Mouse (Mus musculus): Measurements from ENCODE around the gene Gm5148. TPM values are rescaled to one million over a fixed set of nuclear protein-coding genes. Genes with fewer than 3 reads are reported as not detected.
A peak's percentile ranks its signal among the peaks of the same experiment; 100 is the strongest.

Gene Gm5148
- total and polyA plus RNA-seq, 2 experiments from 2014 or later = 15.7 to 17.5 TPM

DNA sequence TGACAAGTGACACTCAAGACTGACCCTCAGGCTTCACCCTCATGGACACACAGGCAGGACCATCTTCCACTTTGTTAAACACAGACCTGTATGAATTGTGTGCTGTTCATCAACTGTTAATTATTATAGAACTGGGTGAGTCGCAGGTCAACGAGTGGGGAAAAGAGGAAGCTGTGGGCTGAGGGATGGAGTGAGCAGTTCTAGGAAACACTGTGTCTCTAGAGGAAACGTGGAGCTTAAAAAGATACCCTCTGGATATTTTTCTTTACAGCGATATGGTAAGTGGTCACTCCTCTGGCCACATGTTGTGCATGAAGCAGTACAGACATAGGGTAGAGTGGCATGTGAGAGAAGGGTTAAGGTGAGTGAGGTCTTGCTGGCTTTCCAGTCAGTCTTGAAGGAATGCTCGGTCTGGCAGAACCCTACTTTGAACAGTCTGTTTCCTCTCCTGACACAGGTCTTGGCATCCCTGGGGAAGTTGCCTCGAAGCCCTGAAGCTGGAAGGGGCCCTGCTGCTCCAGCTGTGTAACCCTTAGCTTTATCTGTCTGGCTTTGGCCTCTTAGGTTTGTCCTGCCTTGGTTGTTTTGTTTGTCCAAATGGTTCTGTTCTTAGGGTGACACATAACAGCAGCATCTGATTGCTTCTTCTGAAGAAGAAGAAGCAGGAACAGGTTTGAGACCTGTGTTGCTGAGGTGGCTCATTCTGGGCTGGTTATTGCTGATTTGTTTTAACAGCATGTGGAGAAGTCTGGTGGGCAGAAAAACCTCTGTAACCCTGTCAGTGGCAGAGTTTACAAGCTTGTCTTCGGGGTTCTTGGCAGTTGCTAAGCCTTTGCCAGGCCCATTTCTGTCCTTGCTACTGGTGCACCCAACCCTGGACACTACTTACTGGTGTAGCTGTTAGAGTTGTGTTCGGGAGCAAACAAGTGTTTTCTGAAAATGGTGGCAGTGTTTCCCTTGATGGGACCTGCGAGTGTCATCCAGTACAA is 4.1 kb upstream of the Gm5148 start:
- no peaks in the 10 kb centered on the region for H3K36me3 ChIP-seq (ENCODE audit: insufficient read depth, low read length)

DNA sequence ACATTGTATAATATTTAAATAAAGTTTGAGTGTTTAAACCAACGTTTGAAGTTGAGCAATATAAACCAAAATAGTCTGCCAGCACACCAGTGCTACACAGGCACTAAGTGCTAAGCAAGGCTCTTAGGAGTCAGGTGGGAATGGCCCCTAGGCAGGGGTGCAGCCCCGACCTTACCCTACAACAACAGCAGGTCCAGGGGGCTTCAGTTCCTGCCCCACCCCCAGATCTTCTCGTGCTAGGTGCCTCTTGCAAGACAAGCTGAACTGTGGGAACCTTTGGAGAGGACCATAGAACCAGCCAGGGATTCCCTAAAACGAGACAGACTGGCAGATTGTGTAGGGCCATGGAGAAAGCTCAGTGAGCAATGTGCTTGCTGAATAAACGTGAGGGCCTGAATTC is 3.1 kb upstream of the Gm5148 start:
- Histone ChIP-seq H3K27ac (ENCODE audit: low read depth, low read length) (no peak overlapping the region), H3K4me2 (ENCODE audit: low read depth, low read length, poor library complexity, severe bottlenecking) (no peak overlapping the region), H3K27me3 (ENCODE audit: insufficient read depth, low read length) (no peaks in the 10 kb centered on the region), H3K4me3 (ENCODE audit: low read depth, low read length) (no peak overlapping the region), H3K36me3 (ENCODE audit: insufficient read depth, low read length) (no peaks in the 10 kb centered on the region), H3K9me3 (ENCODE audit: low read length) (no peaks in the 10 kb centered on the region), H3K4me1 (ENCODE audit: insufficient read depth, low read length) (no peaks in the 10 kb centered on the region), H3K9ac (replicated peaks; ENCODE audit: low read length, poor library complexity, severe bottlenecking) (no peak overlapping the region)
- ATAC-seq (ENCODE audit: low FRiP score) (no peak), DNase-seq (ENCODE audit: low spot score) (no peak)
- TF ChIP-seq CTCF (IDR thresholded peaks at IDR 0.05) = no peak
- 88% methylated on average over 5 of the region's 5 CpGs for WGBS

More for the DNA sequence above, 4.1 kb upstream of the Gm5148 start:
- no peak for TF ChIP-seq CTCF (IDR thresholded peaks at IDR 0.05)
- DNase-seq (ENCODE audit: low spot score) (no peak), ATAC-seq (ENCODE audit: low FRiP score) (no peak)
- 79% methylated on average over 9 of the region's 9 CpGs for WGBS
- H3K4me1 ChIP-seq (ENCODE audit: insufficient read depth, low read length) = no peaks in the 10 kb centered on the region
- H3K4me2 ChIP-seq (ENCODE audit: low read depth, low read length, poor library complexity, severe bottlenecking) = no peak overlapping the region
- no peak overlapping the region for H3K9ac ChIP-seq (replicated peaks; ENCODE audit: low read length, poor library complexity, severe bottlenecking)
- no peaks in the 10 kb centered on the region for H3K9me3 ChIP-seq (ENCODE audit: low read length)
- H3K27me3 ChIP-seq (ENCODE audit: insufficient read depth, low read length) = no peaks in the 10 kb centered on the region
- no peak overlapping the region for H3K27ac ChIP-seq (ENCODE audit: low read depth, low read length)
- H3K4me3 ChIP-seq (ENCODE audit: low read depth, low read length) = no peak overlapping the region

DNA sequence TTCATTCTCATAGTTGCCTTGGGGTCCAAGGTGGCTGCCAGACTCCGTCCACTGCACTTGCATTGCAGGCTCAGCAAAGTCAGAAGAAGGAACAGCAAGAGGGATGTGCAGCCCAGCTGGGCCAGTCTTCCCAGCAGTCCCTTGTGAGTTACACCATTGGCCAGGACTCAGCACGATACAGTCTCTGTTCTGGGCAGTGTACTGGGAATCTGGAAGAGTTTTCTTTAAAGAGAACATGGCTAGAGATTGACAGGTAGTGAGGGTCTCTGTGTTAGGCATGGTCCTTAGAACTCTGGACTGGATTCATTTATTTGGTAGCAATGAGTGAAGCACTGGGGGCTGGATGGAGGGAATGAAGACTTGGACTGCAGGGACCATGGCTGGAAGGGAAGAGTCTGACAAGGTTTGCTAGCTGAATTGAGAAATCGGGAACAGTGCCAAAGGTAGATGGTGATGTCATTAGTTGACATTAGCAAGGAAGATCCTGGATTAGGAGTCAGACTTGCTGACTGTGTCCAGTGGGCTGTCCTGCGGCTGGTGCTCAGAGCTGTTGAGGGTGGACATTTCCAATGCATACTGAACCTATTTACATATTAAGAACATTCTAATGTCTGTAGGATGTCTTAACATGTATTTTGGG is 2.3 kb upstream of the Gm5148 start:
- 89% methylated on average over 4 of the region's 4 CpGs for WGBS
- H3K36me3 ChIP-seq (ENCODE audit: insufficient read depth, low read length) = no peaks in the 10 kb centered on the region
- H3K4me1 ChIP-seq (ENCODE audit: insufficient read depth, low read length) = no peaks in the 10 kb centered on the region
- H3K4me3 ChIP-seq (ENCODE audit: low read depth, low read length) = no peak overlapping the region
- no peaks in the 10 kb centered on the region for H3K27me3 ChIP-seq (ENCODE audit: insufficient read depth, low read length)
- H3K4me2 ChIP-seq (ENCODE audit: low read depth, low read length, poor library complexity, severe bottlenecking) = no peak overlapping the region
- no peaks in the 10 kb centered on the region for H3K9me3 ChIP-seq (ENCODE audit: low read length)
- H3K27ac ChIP-seq (ENCODE audit: low read depth, low read length) = no peak overlapping the region
- no peak for TF ChIP-seq CTCF (IDR thresholded peaks at IDR 0.05)
- DNase-seq (ENCODE audit: low spot score) = no peak
- ATAC-seq (ENCODE audit: low FRiP score) = no peak
- H3K9ac ChIP-seq (replicated peaks; ENCODE audit: low read length, poor library complexity, severe bottlenecking) = no peak overlapping the region

DNA sequence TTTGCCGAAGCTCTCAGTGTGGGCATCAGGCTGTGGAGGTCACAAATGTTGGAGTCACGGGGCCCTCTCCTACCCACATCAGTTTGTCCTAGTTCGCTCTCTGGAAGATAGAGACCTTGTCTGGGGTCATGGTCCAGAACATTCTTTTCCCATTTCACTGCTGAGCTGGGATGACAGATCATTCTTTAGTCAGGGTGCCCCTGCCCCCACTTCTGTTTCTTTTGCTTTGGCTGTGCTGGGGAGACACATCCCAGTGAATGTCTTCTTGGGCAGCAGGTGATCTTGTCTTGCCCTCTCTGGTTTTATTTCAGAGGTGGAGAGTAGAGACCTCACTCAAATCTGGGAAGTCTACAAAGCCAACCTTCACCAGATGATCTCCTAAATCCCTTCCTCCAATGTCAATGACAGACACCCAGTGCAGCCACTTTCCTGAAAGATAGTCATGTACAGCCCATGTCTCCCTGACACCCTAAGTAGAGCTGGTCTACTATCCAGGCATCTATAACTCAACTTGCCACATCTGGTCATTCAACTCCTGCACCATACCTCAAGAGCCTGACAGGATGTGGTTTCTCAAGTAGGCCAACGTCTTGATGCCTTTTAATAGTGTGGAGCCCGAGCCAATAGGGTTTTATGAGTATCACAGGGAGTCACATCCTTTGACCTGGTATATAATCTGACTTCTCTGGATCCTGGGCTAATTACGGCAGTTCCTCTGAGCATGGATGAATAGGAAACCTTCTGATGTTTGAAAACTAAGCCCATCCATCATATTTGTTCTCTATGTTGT is 851 bp upstream of the Gm5148 start:
- H3K4me1 ChIP-seq (ENCODE audit: insufficient read depth, low read length) = no peaks in the 10 kb centered on the region
- no peaks in the 10 kb centered on the region for H3K27me3 ChIP-seq (ENCODE audit: insufficient read depth, low read length)
- no peak overlapping the region for H3K9ac ChIP-seq (replicated peaks; ENCODE audit: low read length, poor library complexity, severe bottlenecking)
- no peak overlapping the region for H3K4me3 ChIP-seq (ENCODE audit: low read depth, low read length)
- ATAC-seq (ENCODE audit: low FRiP score) (no peak), DNase-seq (ENCODE audit: low spot score) (no peak)
- peak overlapping the region; percentile 81; the same call in 1 of the 2 replicates for H3K4me2 ChIP-seq (ENCODE audit: low read depth, low read length, poor library complexity, severe bottlenecking)
- H3K9me3 ChIP-seq (ENCODE audit: low read length) = no peaks in the 10 kb centered on the region
- WGBS = 85% methylated on average over 6 of the region's 6 CpGs
- no peak overlapping the region for H3K27ac ChIP-seq (ENCODE audit: low read depth, low read length)
- TF ChIP-seq CTCF (IDR thresholded peaks at IDR 0.05) = no peak
- H3K36me3 ChIP-seq (ENCODE audit: insufficient read depth, low read length) = no peaks in the 10 kb centered on the region

DNA sequence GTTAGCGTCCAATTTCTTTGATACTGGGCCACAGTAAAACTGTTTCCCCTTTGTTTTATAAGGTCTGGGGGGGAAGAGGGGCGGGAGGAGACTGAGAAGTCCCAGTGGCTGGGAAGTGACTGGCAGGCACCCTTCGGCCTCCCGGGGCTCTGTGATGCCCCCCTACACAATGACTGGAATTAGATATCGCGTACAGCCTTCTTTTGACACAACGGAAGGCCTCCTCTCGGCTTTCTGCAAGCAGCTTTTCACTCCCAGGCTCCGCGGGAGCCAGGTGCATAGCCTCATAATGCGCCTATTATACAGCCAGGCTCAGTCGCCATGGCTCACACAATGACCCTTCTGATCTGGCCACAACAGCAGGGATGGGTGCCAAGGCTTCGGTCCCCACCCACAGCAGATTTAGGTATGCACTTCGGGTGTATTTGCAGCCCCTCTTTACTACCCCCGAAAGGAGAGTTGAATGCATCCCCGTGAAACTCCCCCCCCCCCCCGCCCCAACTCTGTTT is 574 bp downstream of the Gm5148 start:
- Histone ChIP-seq H3K9me3 (ENCODE audit: low read length) (no peaks in the 10 kb centered on the region), H3K27me3 (ENCODE audit: insufficient read depth, low read length) (no peaks in the 10 kb centered on the region), H3K36me3 (ENCODE audit: insufficient read depth, low read length) (no peaks in the 10 kb centered on the region), H3K4me1 (ENCODE audit: insufficient read depth, low read length) (no peaks in the 10 kb centered on the region), H3K9ac (replicated peaks; ENCODE audit: low read length, poor library complexity, severe bottlenecking) (peak overlapping the region; percentile 64), H3K4me2 (ENCODE audit: low read depth, low read length, poor library complexity, severe bottlenecking) (peak overlapping the region; percentile 81), H3K4me3 (ENCODE audit: low read depth, low read length) (peak overlapping the region; percentile 47), H3K27ac (ENCODE audit: low read depth, low read length) (peak overlapping the region; percentile 74)
- DNase-seq (ENCODE audit: low spot score) (peak; percentile 66), ATAC-seq (ENCODE audit: low FRiP score) (peak; percentile 65)
- under 1% methylated on average over 16 of the region's 17 CpGs for WGBS
- 0 out of 2 replicates have a peak, but pooled peaks have one; percentile 2 for TF ChIP-seq CTCF (IDR thresholded peaks at IDR 0.05)

All from midbrain, postnatal 0 days (tissue).